Mouse (Mus musculus): ENCODE measurements around the gene Prrg1.
"Not testable (repeated sequence)": the region's sequence is repeated elsewhere in the genome, so short reads cannot be mapped to it uniquely, and the experiment has no call there.

Prrg1 gene

DNA sequence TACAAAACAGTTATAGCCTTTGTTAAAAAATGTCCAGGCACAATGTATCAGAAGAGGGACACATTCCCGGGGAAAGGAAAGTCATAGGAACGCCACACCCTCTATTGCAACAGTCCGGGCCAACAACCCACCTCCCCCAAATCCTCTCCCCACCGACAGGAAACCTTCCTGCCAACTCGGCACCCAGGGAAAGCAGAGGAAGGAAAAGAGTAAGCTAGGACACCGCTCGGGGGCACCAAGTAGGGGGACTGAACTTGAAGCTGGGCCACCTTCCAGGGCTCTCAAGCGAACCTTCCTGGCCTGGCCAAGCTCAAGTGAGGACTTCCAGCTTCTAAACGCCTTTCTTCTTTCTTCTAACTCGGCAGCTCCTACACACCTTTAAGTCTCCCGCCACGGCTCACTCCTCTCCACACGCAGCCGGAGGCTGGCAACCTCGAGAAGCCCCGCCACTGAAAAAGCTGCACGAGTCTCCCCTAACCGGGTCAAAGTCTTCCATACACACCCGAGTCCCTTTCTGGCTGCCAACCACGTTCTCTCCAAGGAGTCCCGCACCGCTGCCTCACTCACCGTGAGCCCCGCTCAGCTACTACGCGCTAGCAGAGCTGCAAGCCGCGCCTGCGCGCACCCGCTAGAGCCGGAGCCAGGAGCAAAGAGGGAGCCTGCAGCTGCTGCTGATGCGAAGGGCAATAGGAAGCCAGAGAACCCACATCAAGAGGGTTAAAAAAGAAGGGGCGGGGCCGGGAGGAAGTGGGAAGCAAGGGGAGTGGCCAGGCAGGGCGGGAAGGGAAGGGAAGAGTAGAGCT, at the start of gene Prrg1:
Gene Prrg1, minus strand, starts transcription at position 695 of the 803 bp plus-strand sequence.
- DNase-seq (ENCODE audit: low spot score): peak; percentile 66

DNA sequence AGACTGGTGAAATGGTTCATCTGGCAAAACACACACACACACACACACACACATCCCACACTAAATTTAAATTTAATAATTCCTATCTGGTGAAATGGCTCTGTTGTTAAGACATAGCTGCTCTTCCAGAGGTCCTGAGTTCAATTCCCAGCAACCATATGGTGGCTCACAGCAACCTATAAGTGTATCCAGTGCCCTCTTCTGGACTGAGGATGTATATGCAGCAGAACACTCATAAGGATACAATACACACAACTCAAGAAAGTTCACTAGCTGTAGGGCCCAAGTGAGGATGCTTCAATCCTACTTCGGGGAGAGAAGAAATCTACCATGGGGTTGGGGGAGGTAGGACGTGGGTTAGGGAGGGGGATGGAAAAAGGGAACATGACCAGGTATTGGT, 22.1 kb upstream of the Prrg1 start:
- no peak for DNase-seq (ENCODE audit: low spot score)

DNA sequence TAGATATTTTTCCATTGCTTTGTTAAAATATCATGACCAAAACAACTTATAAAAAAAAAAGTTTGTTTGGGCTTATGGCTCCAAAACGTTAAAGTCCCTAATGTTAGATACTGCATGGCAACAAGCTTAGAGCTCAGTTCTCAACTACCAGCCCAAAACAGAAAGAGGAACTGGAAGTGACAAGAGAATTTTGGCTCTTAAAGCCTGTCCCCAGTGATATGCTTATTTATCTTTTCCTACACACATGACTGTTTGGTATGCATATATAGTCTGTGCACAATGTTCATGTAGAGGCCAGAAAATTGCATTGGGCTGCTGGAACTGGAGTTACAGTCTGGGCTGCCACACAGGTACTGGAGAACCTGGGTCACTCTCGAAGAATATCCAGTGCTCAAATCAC, 9.4 kb upstream of the Prrg1 start:
- no peak for DNase-seq (ENCODE audit: low spot score)

DNA sequence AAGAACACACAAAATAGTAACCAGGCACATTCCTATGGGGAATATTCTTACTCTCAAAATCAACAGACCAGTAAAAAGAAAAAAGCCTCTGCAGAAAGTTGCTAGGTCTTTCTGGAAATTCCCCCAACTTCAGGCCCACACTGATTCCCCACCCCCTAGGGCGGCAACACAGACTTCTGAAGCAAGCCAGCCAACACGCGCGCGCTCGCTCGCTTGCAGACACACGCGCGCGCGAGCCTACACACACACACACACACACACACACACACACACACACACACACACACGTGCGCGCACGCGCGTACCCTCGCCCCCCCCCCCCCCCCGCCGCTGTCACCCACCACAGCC, 868 bp downstream of the Prrg1 start:
- peak; percentile 72 for DNase-seq (ENCODE audit: low spot score)

DNA sequence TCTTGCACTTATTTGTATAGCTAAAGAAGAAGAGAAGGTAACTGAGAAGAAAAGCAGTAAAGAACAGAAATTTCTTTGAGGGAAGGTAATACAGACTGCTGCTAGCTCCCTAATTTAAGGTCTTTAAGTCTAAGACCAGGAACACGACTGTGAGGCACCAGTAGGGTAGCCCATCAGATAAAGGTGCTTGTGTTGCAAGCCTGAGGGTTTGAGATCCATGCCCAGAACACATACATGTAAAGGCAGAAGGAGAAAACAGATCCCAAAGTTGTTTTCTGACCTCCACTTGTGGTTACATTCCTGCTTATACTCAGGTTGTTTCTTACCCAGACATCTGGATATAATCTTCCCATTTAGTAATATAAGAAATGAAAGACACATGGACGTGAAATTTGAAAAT, 20.2 kb downstream of the Prrg1 start:
- DNase-seq (ENCODE audit: low spot score): no peak

DNA sequence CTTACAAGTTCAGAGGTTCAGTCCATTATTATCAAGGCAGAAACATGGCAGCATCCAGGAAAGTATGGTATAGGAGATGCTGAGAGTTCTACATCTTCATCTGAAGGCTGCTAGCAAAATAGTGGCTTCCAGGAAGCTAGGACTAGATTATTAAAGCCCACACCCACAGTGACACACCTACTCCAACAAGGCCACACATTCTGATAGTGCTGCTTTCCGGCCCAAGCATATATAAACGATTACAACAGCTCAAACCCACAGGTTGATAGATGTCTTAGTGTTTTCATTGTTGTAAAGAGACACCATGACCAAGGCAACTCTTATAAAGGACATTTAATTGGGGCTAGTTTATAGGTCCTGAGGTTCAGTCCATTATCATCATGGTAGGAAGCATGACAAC, 30.3 kb downstream of the Prrg1 start:
- DNase-seq (ENCODE audit: low spot score): no peak

DNA sequence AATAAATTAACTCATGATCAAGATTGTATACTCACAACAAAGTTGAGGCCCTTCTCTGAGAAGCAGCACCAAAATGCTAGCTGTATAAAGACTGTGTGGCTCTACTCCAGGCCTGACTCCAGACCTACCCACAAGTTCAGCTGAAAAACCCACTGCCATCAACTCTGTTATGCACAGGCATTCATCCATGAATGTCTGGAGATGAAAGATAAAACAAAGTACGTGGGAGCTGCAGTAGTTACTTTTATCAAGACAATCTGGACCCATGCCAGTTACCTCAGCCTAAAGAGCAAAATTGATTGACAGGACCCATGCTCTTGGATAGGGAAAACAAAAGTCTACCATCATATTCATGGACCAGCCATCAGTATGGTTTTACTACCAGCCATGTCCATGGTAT, 31.0 kb downstream of the Prrg1 start:
- no peak for DNase-seq (ENCODE audit: low spot score)

DNA sequence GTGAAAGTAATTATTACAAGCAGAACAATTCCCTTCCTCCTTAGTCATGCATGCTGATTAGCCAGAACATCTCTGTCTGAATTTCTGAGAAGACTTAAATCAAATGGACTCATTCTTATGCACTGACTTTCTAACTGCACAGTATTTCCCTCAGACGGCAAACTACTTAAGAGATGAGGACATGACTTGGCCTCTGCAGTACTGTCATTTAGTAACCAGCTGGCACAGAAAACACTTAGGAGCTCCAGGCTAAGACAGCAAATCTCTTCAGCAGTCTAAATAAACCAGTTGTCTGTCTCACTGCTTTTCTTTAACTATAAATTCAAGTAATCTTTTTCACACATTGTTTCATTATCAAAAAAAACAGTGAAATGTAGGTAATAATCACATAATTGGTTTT, 36.0 kb downstream of the Prrg1 start:
- DNase-seq (ENCODE audit: low spot score): no peak

DNA sequence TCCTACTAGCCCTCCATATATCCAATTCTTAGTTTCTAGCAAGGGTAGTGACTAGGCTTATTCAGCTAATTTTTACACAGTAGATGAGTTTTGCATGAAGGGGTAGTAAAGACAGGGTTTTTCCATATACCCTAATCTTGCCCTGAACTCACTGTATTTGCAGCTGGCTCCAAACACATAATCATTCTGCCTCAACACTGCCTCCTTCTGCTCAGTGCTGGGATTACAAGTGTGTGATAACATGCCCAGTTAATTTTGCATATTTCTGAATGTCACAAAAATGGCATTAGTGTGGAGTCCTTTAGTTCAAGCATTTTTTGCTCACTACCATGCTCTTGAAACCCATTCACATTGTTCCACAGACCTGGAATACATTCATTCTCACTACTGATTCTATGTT, 44.0 kb downstream of the Prrg1 start:
- DNase-seq (ENCODE audit: low spot score): peak; percentile 6

DNA sequence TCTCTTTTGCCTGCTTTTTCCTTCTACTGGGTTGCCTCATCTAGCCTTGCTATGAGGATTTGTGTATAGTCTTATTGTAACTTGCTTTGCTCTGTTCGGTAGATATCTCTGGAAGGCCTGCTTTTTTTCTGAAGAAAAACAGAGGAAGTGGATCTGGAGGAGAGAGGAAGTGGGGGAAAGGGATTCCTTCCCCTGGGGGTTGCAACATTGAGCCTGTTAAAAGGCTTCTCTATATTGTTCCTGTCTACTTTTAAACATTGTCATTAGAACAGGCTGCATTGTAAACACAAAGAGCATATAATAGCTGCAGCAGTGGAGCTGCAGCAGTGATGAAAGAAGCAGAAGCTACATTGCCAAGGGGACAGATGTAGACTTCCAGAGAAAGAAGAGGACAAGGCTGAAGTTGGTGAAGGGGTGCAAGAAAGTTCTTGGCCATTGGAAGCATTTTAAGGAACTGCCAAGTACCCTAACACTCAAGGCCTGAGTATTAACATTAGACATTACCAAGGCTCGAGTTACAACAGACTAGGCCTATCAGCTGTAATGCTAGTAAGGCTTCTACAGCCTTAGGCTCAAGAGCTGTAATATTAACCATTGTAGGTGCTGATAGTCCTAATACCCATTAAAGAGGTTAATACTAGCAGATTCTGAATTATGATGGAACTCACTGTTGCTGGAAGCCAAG, 44.9 kb downstream of the Prrg1 start:
- no peak for DNase-seq (ENCODE audit: low spot score)

DNA sequence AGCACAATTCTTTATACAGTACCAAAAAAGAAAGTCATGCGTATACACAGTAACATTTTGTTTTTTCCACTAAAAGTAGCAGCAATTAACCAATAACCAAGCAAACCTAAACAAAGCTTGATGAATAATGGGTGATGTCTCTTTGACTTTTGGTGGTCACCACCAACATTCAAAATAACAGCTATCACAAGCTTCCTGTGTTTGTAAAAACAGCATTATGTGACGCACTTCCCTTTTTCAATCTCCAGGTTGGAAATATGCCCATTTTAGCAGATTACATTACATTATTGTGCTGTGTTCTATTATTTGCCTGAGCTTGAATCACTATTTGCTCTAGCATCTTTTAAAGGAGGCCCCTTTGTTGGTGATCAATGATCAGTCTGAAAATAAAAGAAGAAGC, 65.4 kb downstream of the Prrg1 start:
- no peak for DNase-seq (ENCODE audit: low spot score)

DNA sequence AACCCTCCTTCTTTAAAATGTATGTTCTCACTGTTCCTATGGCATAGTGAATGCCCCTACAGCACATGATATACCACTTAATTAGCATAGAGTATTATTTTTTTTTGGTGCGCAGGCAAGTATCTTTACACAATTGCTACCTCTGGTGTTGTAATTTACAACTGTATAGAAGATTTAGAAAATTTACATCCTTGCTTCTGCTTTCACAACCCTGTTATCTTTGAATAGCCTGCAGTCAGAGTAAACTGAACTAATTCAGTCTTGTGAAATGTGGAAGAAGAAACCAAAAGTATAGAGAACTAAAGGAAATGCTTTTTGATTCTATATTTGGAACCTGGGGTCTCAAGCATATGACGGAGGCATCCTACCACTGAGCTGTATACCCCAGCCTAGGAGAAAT, 100.7 kb downstream of the Prrg1 start:
- no peak for DNase-seq (ENCODE audit: low spot score)

DNA sequence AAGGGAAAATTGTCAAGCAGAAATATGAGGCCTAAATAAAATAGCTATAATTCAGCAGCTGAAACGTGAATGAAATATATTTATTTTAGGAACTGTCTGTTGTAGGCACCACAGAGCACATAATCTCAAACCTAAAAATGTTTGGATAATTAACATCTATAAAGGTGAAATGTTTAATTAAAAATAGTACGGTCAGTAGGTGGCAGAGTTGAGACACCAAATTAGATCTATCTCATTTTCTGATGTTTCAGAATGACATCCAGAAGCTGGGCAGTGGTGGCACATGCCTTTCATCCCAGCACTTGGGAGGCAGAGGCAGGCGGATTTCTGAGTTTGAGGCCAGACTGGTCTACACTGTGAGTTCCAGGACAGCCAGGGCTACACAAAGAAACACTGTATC, 104.0 kb downstream of the Prrg1 start:
- no peak for DNase-seq (ENCODE audit: low spot score)

DNA sequence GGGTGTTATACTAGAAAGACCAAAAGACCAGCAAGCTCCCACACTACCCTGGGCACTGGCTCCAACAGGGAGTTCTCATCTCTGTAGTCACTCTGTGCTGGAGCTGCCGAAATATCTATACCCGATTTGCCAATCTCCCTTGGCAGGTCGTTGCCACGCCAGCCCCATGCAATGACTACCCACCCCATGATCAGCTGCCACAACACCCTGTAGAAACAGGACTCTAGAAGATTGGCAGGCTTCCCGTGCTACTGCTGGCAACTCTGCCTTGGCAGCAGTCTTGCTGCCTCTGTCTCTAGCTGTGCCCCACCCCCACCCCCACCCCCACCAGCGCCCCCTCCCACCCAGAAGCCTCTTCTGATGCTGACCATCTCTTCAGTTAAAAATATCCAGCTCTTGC, 149.3 kb downstream of the Prrg1 start:
- DNase-seq (ENCODE audit: low spot score): no peak

DNA sequence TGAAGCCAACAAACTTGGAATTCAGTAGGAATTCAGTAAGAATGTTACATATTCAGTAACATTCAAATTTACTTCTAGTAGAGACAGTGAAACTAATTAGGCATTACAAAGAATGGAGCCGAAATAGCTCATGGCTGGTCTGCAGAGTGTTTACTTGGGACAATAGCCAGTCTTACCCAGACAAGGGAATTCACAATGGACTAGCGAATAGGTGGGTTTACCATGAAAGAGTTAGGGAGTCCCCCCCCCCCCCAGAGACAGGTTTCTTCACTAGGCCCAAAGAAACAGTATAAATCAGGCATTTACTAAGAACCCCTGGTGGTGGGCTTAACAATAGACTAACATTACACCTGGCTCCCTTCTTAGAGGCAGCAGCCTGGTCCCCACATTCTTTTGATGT, 180.3 kb downstream of the Prrg1 start:
- not testable (repeated sequence) for DNase-seq (ENCODE audit: low spot score)
